10 mouse cellular contexts compared by ENCODE assay signal in the genomic region with DNA sequence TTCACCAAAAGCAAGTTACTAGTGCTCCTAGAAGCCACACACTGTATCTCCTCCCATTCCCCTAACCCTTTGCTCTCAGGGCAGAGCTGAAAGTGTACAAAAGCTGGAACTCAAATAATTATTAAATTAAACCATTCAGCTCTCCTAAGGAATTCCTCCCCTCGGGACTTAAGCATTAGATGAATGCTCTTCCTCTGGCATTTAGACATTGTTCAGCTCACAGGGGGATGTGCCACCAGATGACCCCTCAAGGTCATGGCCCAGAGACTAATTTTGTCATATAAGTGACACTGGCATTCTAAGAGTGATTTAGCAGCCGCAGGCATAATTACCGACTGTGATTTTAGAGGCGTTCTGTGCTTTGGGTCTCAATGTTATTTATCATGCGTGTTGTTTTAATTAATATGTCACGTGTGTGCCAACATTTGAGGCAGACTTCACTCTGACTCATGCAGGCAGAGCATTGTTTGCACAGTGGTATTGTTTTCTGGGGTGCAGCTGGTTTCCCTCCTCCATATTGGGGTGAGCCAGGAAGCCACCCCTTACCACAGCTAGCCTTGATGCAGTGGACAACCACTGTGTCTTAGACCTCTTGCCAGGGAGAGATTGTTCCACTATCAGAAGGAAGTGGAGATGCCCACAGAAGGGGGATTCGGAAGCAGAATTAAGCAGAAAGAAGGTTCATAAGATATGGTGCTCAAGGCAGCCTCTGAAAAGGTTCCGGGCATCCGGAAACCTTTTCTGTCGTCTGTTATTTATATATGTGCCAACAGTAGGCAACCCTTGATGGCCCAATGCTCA.
A peak's percentile ranks its signal among the peaks of the same experiment; 100 is the strongest.
DNase-seq lines count a peak whose midpoint lies in the region; ATAC-seq and TF ChIP-seq lines count a peak whose summit lies in the region.
"Had no signal": no experiment of that assay in that cellular context is flagged by ENCODE, and none has a peak within 500 bp of the region (broad histone marks: within the 10 kb centered on the region; RNA-seq: fewer than 3 reads in every experiment).

No protein-coding gene starts in this region.

- 57% methylated on average over 10 of the region's 10 CpGs for WGBS in hindbrain, embryonic 10.5 days
- WGBS in hindbrain, embryonic 12.5 days: 40% methylated on average over 10 of the region's 10 CpGs
- WGBS in forebrain, postnatal 0 days: 46% methylated on average over 10 of the region's 10 CpGs
- WGBS in cerebellum, adult 2 months: 72% methylated on average over 10 of the region's 10 CpGs

- no peak overlapping the region for H3K4me3 ChIP-seq in hindbrain, embryonic 10.5 days
- no peak overlapping the region for H3K4me3 ChIP-seq in hindbrain, embryonic 12.5 days
- no peak overlapping the region for H3K4me3 ChIP-seq in forebrain, postnatal 0 days (ENCODE audit: low read depth, low read length)
- H3K4me3 ChIP-seq in megakaryocyte, embryonic 14.5 days (replicated peaks): peak overlapping the region; percentile 64
- H3K4me3 ChIP-seq in cerebellum, adult 2 months (replicated peaks; ENCODE audit: insufficient read depth, low read depth, low read length): no peak overlapping the region
- H3K4me3 ChIP-seq: gastrocnemius, adult 2 months had no signal

- TF ChIP-seq CTCF in forebrain, postnatal 0 days (IDR thresholded peaks at IDR 0.05; ENCODE audit: low read depth): no peak
- no peak for TF ChIP-seq CTCF in cerebellum, adult 2 months (IDR thresholded peaks at IDR 0.05; ENCODE audit: borderline replicate concordance, insufficient read depth, low read depth, low read length)

- no peaks in the 10 kb centered on the region for H3K9me3 ChIP-seq in hindbrain, embryonic 10.5 days
- H3K9me3 ChIP-seq in hindbrain, embryonic 12.5 days (replicated peaks): no peaks in the 10 kb centered on the region
- no peaks in the 10 kb centered on the region for H3K9me3 ChIP-seq in forebrain, postnatal 0 days (ENCODE audit: low read length)
- H3K9me3 ChIP-seq in megakaryocyte, embryonic 14.5 days: no peaks in the 10 kb centered on the region

- intact Hi-C loops in left cerebral cortex, postnatal 4 days (cut with DNase I): no loop called here

- H3K27ac ChIP-seq in hindbrain, embryonic 10.5 days: peak overlapping the region; percentile 5; the same call in 1 of the 2 replicates
- H3K27ac ChIP-seq in hindbrain, embryonic 12.5 days: no peak overlapping the region
- H3K27ac ChIP-seq in forebrain, postnatal 0 days (ENCODE audit: low read depth, low read length): no peak overlapping the region
- no peak overlapping the region for H3K27ac ChIP-seq in cerebellum, adult 2 months (ENCODE audit: insufficient read depth, low read length)
- H3K27ac ChIP-seq: gastrocnemius, adult 2 months had no signal

- no peak for TF ChIP-seq POLR2A in cerebellum, adult 2 months (IDR thresholded peaks at IDR 0.05; ENCODE audit: borderline replicate concordance, insufficient read depth, low read length)

- no peak overlapping the region for H3K4me2 ChIP-seq in hindbrain, embryonic 12.5 days (replicated peaks)
- no peak overlapping the region for H3K4me2 ChIP-seq in forebrain, postnatal 0 days (ENCODE audit: low read depth)

- H3K27me3 ChIP-seq in hindbrain, embryonic 10.5 days (ENCODE audit: insufficient read depth, poor library complexity, severe bottlenecking): no peaks in the 10 kb centered on the region
- H3K27me3 ChIP-seq in hindbrain, embryonic 12.5 days: no peaks in the 10 kb centered on the region
- H3K27me3 ChIP-seq in forebrain, postnatal 0 days (ENCODE audit: insufficient read depth, low read length): no peaks in the 10 kb centered on the region
- H3K27me3 ChIP-seq in megakaryocyte, embryonic 14.5 days (replicated peaks): peaks cover 21% of the 10 kb centered on the region
- no peaks in the 10 kb centered on the region for H3K27me3 ChIP-seq in cerebellum, adult 2 months (ENCODE audit: control insufficient read depth, insufficient read depth, low read length)

- H3K4me1 ChIP-seq in hindbrain, embryonic 10.5 days (replicated peaks): peaks cover 48% of the 10 kb centered on the region
- H3K4me1 ChIP-seq in hindbrain, embryonic 12.5 days: peaks cover 27% of the 10 kb centered on the region
- peaks cover 15% of the 10 kb centered on the region; the same call in 1 of the 2 replicates for H3K4me1 ChIP-seq in forebrain, postnatal 0 days (ENCODE audit: insufficient read depth)
- H3K4me1 ChIP-seq in megakaryocyte, embryonic 14.5 days: peaks cover 46% of the 10 kb centered on the region
- no peaks in the 10 kb centered on the region for H3K4me1 ChIP-seq in cerebellum, adult 2 months (ENCODE audit: control insufficient read depth, insufficient read depth, low read length)

- no peak overlapping the region for H3K9ac ChIP-seq in hindbrain, embryonic 12.5 days
- H3K9ac ChIP-seq in forebrain, postnatal 0 days: no peak overlapping the region

- no peak; the same call in 1 of the 2 replicates for ATAC-seq in hindbrain, embryonic 12.5 days (ENCODE audit: low FRiP score)
- ATAC-seq in forebrain, postnatal 0 days: peak; percentile 47; the same call in 1 of the 2 replicates

- no peak for DNase-seq in hindbrain, embryonic 10.5 days (ENCODE audit: low spot score)
- DNase-seq in Muller cell, postnatal 12 days (ENCODE audit: inconsistent ontology term): peak; percentile 80
- no peak for DNase-seq in forebrain, postnatal 0 days
- no peak for DNase-seq in cerebellum, adult 2 months
- DNase-seq in left cerebral cortex, postnatal 4 days: no peak
- DNase-seq: gastrocnemius, adult 2 months; kidney, adult 11 months; lung, postnatal 4 days had no signal

- no peaks in the 10 kb centered on the region for H3K36me3 ChIP-seq in hindbrain, embryonic 10.5 days
- no peaks in the 10 kb centered on the region for H3K36me3 ChIP-seq in hindbrain, embryonic 12.5 days
- H3K36me3 ChIP-seq in forebrain, postnatal 0 days (ENCODE audit: insufficient read depth): no peaks in the 10 kb centered on the region
- H3K36me3 ChIP-seq in megakaryocyte, embryonic 14.5 days (replicated peaks; ENCODE audit: low read length): no peaks in the 10 kb centered on the region
